Mouse (Mus musculus): ENCODE results near the gene 4930430F08Rik. TPM values are rescaled to one million over a fixed set of nuclear protein-coding genes. Genes with fewer than 3 reads are reported as not detected.
"Not testable (repeated sequence)": the region's sequence is repeated elsewhere in the genome, so short reads cannot be mapped to it uniquely, and the experiment has no call there.

Gene 4930430F08Rik
- polyA plus RNA-seq (2012; rRNA removed), result 2.9 and 4.1 TPM in 2 replicates

GRCm38 (mm10) chr10:100590323-100590722 is at the start of gene 4930430F08Rik, which contains the start of gene 1700017N19Rik:
TSS of gene 4930430F08Rik (minus strand) at chr10:100590423.
TSS of gene 1700017N19Rik (plus strand) at chr10:100590484.
- 55% methylated on average over 1 of the region's 1 CpGs for WGBS
- DNase-seq (ENCODE audit: low read depth, low spot score), result no peak

DNA sequence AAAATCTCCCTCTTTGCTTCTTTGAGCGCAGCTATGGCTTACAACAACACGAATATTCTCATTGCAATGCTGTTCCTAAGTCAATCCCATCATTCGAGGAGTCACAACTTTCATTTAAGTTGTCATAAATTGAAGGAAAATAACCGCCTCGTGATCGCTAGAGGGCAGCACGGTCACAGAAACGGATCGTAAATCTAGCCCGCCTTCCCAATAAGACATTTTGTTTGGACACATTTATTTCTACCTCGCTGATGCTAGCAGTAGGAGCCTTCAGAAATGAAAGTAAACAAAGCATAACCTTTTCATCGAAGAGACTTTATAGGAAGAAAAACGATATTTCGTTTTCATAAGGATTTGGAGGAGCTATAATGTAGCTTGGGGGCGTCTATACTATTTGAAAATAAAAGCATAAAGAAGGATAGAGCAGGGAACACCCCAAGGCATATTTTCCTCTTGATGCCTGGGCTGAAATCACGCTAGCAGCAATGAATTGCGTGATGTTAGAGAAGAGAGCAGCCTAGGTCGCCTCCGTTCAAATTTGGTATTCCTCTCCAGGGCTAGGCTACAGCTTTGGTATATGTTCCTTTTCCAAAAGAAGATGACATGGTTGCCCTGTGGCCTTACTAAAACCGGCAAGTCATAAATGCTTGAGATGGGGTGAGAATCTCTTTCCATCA is 39.7 kb upstream of the 4930430F08Rik start:
- DNase-seq (ENCODE audit: low read depth, low spot score), result no peak
- 20% methylated on average over 20 of the region's 20 CpGs for WGBS

DNA sequence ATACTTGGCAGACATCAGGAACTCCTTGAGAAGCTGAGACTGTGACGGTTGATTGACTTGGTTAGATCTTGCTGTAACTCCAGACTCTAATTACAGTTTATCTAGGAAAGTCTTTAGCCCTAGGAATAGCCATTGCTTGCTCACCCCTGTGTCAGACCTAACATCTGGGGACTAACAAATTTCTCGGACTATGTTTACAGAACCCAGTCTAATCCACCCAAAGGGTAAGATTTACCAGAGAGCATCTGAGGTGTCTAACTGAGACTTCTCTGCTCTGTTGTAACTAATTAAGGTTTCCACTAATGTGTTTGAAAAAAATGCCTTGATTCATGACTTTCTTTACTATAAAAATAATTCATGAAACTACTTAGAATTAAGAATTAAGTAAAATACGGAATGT is 32.3 kb upstream of the 4930430F08Rik start:
- DNase-seq (ENCODE audit: low read depth, low spot score), result no peak
- WGBS, result 69% methylated on average over 3 of the region's 3 CpGs

- DNase-seq (ENCODE audit: low read depth, low spot score), result no peak
- 90% methylated on average over 12 of the region's 12 CpGs for WGBS
Observed at GRCm38 (mm10) chr10:100620040-100620439, 29.8 kb upstream of the 4930430F08Rik start.

GRCm38 (mm10) chr10:100619474-100619873 is 29.3 kb upstream of the 4930430F08Rik start:
- WGBS, result 70% methylated on average over 7 of the region's 7 CpGs
- DNase-seq (ENCODE audit: low read depth, low spot score), result no peak

GRCm38 (mm10) chr10:100617233-100617903 is 27.1 kb upstream of the 4930430F08Rik start:
- 76% methylated on average over 6 of the region's 6 CpGs for WGBS
- no peak for DNase-seq (ENCODE audit: low read depth, low spot score)

GRCm38 (mm10) chr10:100604254-100604653 is 14.0 kb upstream of the 4930430F08Rik start:
- no peak for DNase-seq (ENCODE audit: low read depth, low spot score)
- WGBS, result 38% methylated on average over 2 of the region's 2 CpGs

GRCm38 (mm10) chr10:100603511-100603910 is 13.3 kb upstream of the 4930430F08Rik start:
- no peak for DNase-seq (ENCODE audit: low read depth, low spot score)
- 87% methylated on average over 9 of the region's 9 CpGs for WGBS

- no peak for DNase-seq (ENCODE audit: low read depth, low spot score)
- 78% methylated on average over 3 of the region's 3 CpGs for WGBS
Observed at GRCm38 (mm10) chr10:100598339-100598738, 8.1 kb upstream of the 4930430F08Rik start.

GRCm38 (mm10) chr10:100588932-100589388 is 1.3 kb downstream of the 4930430F08Rik start:
- peak; percentile 67 for DNase-seq (ENCODE audit: low read depth, low spot score)
- under 1% methylated on average over 31 of the region's 31 CpGs for WGBS

GRCm38 (mm10) chr10:100588524-100588923 is 1.7 kb downstream of the 4930430F08Rik start:
- 34% methylated on average over 7 of the region's 7 CpGs for whole genome bisulfite sequencing
- no peak for DNase-seq (ENCODE audit: low read depth, low spot score)

DNA sequence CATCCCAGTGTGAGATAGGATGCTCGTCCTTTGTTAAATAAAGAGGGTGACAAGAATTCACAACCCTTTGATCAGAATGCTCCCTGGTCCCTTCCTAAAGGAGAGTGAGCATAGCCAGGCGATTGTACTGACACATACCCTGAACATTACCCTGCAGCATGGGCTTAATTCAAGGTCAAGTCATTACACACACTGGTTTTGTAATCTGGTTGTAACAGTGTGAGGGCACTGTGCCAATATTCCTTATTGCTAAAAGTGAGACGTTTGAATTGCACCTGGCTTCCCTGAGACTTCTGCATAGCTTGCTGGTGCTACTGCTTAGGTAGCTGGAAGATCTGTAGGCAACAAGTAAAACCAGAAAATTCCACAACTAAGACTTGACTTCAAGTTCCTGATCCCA is 6.0 kb downstream of the 4930430F08Rik start:
- 60% methylated on average over 3 of the region's 3 CpGs for WGBS

DNA sequence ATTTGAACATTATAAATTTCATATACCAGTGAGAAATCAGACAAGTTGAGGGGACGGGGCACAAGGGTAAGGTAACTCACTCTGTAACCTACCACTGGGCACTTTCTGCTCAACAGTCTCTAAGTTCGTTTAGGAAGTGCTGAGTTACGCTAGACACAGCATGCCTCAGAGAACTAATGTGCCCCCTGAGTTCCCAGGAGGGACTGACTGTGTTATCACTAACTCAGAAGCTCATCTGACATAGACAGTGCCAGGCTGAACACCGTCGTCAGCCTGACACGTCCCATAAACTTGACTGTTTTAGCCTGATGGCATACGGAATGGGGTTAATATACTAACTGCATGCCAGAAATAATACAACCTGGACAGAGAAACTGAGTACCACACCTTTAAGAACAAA is 14.9 kb downstream of the 4930430F08Rik start:
- WGBS, result 90% methylated on average over 7 of the region's 7 CpGs

More for the DNA sequence above, 6.0 kb downstream of the 4930430F08Rik start:
- DNase-seq (ENCODE audit: low read depth, low spot score), result no peak

GRCm38 (mm10) chr10:100574505-100575149 is 15.6 kb downstream of the 4930430F08Rik start:
- WGBS, result 93% methylated on average over 7 of the region's 7 CpGs
- no peak for DNase-seq (ENCODE audit: low read depth, low spot score)

More for the DNA sequence above, 14.9 kb downstream of the 4930430F08Rik start:
- DNase-seq (ENCODE audit: low read depth, low spot score), result no peak

DNA sequence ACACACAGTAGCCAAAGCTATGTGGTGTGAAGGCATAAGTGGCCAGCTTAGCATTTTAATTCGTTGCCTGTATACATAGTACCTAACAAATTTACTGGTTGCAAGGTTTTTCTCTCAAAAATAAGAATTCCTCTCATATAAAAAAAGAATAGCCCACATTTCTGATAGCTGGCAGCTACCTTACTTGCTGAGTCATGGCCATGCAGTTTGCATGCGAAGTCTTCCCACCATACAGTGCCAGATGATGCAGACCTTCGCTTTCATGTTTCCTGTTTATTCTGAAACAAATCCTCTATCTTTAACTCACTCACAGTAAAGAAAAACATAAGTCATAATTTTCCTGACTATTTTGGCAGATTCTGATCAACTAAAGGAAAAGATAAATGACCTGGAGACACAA is 18.5 kb downstream of the 4930430F08Rik start:
- DNase-seq (ENCODE audit: low read depth, low spot score), result no peak
- 86% methylated on average over 3 of the region's 3 CpGs for WGBS

GRCm38 (mm10) chr10:100564112-100564511 is 26.1 kb downstream of the 4930430F08Rik start:
- WGBS, result 86% methylated on average over 3 of the region's 3 CpGs

DNA sequence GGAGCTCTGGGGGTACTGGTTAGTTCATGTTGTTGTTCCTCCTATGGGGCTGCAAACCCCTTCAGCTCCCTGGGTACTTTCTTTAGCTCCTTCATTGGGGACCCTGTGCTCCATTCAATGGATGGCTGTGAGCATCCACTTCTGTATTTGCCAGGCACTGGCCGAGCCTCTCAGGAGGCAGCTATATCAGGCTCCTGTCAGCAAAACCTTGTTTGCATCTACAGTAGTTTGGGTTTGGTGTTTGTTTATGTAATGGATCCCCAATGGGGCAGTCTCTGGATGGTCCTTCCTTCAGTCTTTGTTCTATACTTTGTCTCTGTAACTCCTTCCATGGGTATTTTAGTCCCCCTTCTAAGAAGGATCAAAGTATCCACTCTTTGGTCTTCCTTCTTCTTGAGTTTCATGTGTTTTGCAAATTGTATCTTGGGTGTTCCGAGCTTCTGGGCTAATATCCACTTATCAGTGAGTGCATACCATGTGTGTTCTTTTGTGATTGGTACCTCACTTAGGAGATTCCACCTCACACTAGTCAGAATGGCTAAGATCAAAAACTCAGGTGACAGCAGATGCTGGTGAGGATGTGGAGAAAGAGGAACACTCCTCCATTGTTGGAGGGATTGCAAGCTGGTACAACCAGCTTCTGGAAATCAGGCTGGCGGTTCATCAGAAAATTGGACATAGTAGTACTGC is 29.9 kb downstream of the 4930430F08Rik start:
- DNase-seq (ENCODE audit: low read depth, low spot score), result not testable (repeated sequence)
- 98% methylated on average over 3 of the region's 3 CpGs for WGBS

More at GRCm38 (mm10) chr10:100564112-100564511, 26.1 kb downstream of the 4930430F08Rik start:
- no peak for DNase-seq (ENCODE audit: low read depth, low spot score)

- 88% methylated on average over 3 of the region's 3 CpGs for WGBS
- DNase-seq (ENCODE audit: low read depth, low spot score), result no peak
Observed at GRCm38 (mm10) chr10:100556566-100557175, 33.6 kb downstream of the 4930430F08Rik start.
